Mouse (Mus musculus) CD4-positive, CD25-positive, alpha-beta regulatory T cell (primary cell): Measurements from ENCODE around the gene Tbc1d23. TPM values are rescaled to one million over a fixed set of nuclear protein-coding genes. Genes with fewer than 3 reads are reported as not detected.

Source experiments
- polyA plus RNA-seq: library from polyadenylated mRNA; unstranded; fragments of 100-300 nt; shearing (Covaris generic); gene quantifications from one replicate; pipeline ENCODE4 v1.2.1, GENCODE M21; 2017

Gene Tbc1d23
- polyA plus RNA-seq = 26.2 TPM

GRCm38 (mm10) chr16:57231089-57231936 is at the start of gene Tbc1d23:
Tbc1d23 (minus strand) TSS chr16:57231504.

GRCm38 (mm10) chr16:57166611-57167513 is 64.4 kb downstream of the Tbc1d23 start, which contains the start of gene Nit2:
Nit2 (minus strand) TSS chr16:57167341.

DNA sequence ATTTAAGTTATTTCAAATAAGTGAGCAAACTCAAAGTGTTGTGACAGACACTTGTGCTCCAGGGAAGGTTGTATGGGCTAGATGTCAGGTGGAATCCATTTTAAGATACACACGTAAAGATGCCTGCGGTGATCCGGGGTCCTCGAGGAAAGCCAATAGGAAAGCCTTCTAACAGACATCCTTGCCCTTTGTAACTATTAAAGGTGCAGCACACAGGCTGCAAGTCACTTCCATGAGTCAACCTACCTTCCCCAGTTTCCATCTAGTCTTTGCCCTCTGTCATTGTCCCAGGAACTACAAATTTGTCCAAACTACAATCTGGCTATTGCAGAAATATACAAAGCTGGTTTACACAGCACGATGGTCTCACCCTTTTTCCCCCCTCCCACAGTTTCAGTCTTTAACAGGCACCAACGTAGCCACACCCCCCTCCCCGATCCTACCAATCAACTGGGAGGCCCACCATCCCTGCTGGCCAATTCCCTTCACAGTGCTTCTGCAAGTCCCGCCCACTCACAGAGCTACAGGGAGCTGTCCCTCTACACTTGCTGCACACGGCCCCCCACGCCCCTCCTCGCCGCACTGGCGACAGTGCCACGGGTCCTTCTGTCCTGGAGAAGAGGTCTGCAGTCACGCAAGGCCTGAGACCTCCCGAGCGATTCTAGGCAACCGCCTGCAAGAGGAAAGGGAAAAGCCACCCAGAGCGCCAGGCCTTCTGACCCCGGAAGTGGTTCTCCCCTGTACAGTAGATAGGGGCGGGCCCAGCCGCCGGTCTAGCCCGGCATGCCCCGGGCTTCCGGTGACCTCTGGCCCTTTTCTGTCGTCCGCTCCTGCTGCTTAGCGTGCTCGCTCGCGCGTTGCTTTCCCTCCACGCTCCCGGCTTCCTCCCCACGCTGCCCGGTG is 110.1 kb downstream of the Tbc1d23 start, which contains the start of gene Tomm70a:
TSS of gene Tomm70a (plus strand) at position 791 of the 903 bp plus-strand sequence.

Other genes starting within 250 kb of the Tbc1d23 start
- not detected for gene Tmem45a2, start 160.1 kb downstream of the Tbc1d23 start, polyA plus RNA-seq
- gene Tomm70a, start 109.8 kb downstream of the Tbc1d23 start, polyA plus RNA-seq = 56.9 TPM
- 35.1 TPM for gene Nit2, start 64.2 kb downstream of the Tbc1d23 start, polyA plus RNA-seq
- not detected for gene Tmem30c, start 61.4 kb upstream of the Tbc1d23 start, polyA plus RNA-seq
- 43.8 TPM for gene Filip1l, start 121.6 kb upstream of the Tbc1d23 start, polyA plus RNA-seq